Mouse (Mus musculus) gastrocnemius, postnatal 25 days (tissue): ENCODE results near the gene Gm49342. TPM values are rescaled to one million over a fixed set of nuclear protein-coding genes. Genes with fewer than 3 reads are reported as not detected.

ENCODE experiments used
- DNase-seq: peaks from one replicate; pipeline ENCODE4 v3.0.0; 2022
- total RNA-seq, 2 experiments: library from RNA; stranded (reverse); gene quantifications; 1 replicate in 1 of 2; 2 replicates in 1 of 2; pipeline ENCODE4 v1.2.3; 2021

The Gm49342 gene
- total RNA-seq, 2 experiments from 2014 or later: 1.6 to 1.9 TPM

- DNase-seq: no peak
Measured at GRCm38 (mm10) chr14:50981207-50981606, 36.9 kb downstream of the Gm49342 start.

GRCm38 (mm10) chr14:50981837-50982236 is 37.5 kb downstream of the Gm49342 start:
- no peak for DNase-seq

GRCm38 (mm10) chr14:50987668-50988067 is 43.4 kb downstream of the Gm49342 start:
- peak; percentile 20 for DNase-seq

GRCm38 (mm10) chr14:50991037-50991436 is 46.7 kb downstream of the Gm49342 start:
- no peak for DNase-seq

- DNase-seq: no peak
Measured at GRCm38 (mm10) chr14:50997088-50997487, 52.8 kb downstream of the Gm49342 start.

- DNase-seq: no peak
Measured at GRCm38 (mm10) chr14:50997999-50998666, 53.8 kb downstream of the Gm49342 start.

- no peak for DNase-seq
Measured at GRCm38 (mm10) chr14:51007152-51007801, 63.0 kb downstream of the Gm49342 start, which contains the start of gene Rnase10. Gene Rnase10, plus strand, starts transcription at chr14:51007751.

- DNase-seq: peak; percentile 69
Measured at GRCm38 (mm10) chr14:51007914-51008713, 63.8 kb downstream of the Gm49342 start.

- no peak for DNase-seq
Measured at GRCm38 (mm10) chr14:51008781-51009180, 64.5 kb downstream of the Gm49342 start.

- no peak for DNase-seq
Measured at GRCm38 (mm10) chr14:51009572-51009971, 65.3 kb downstream of the Gm49342 start.

Other genes with a start within 250 kb of the Gm49342 start
- not detected for gene Olfr748, start 237.1 kb upstream of the Gm49342 start, total RNA-seq
- gene Olfr749, start 199.4 kb upstream of the Gm49342 start, total RNA-seq: not detected
- 1 to 10 TPM; 7.4 to 8.2 TPM for gene Ttc5, start 159.0 kb upstream of the Gm49342 start, total RNA-seq
- not detected for gene Ccnb1ip1, start 136.8 kb upstream of the Gm49342 start, total RNA-seq
- 1 to 10 TPM; 7.5 to 8.5 TPM for gene Parp2, start 136.7 kb upstream of the Gm49342 start, total RNA-seq
- gene Tep1, start 74.0 kb upstream of the Gm49342 start, total RNA-seq: 10 to 100 TPM in 1 of 2 experiments, 1 to 10 TPM in 1; 8.3 to 10.2 TPM
- gene Klhl33, start 47.0 kb upstream of the Gm49342 start, total RNA-seq: 100 to 1,000 TPM in 1 of 2 experiments, 10 to 100 TPM in 1; 97.0 to 105 TPM
- 10 to 100 TPM; 40.1 to 41.8 TPM for gene Osgep, start 19.6 kb upstream of the Gm49342 start, total RNA-seq
- gene Apex1, start 19.5 kb upstream of the Gm49342 start, total RNA-seq: 10 to 100 TPM; 23.7 to 24.8 TPM
- 10 to 100 TPM; 12.9 to 14.6 TPM for gene Pip4p1, start 13.7 kb upstream of the Gm49342 start, total RNA-seq
- gene Pnp, start 13.4 kb upstream of the Gm49342 start, total RNA-seq: 1 to 10 TPM; 4.4 to 8.7 TPM
- under 1 TPM; 0.46 to 0.49 TPM for gene Pnp2, start 11.5 kb downstream of the Gm49342 start, total RNA-seq
- not detected for gene Rnase10, start 63.2 kb downstream of the Gm49342 start, total RNA-seq
- gene Rnase9, start 97.4 kb downstream of the Gm49342 start, total RNA-seq: not detected
- not detected for gene Rnase11, start 105.6 kb downstream of the Gm49342 start, total RNA-seq
- gene Rnase12, start 113.1 kb downstream of the Gm49342 start, total RNA-seq: not detected
- gene Olfr750, start 129.9 kb downstream of the Gm49342 start, total RNA-seq: not detected
- 10 to 100 TPM; 30.5 to 40.6 TPM for gene Rnase4, start 146.6 kb downstream of the Gm49342 start, total RNA-seq
- gene Ang, start 146.6 kb downstream of the Gm49342 start, total RNA-seq: 1 to 10 TPM; 1.6 to 4.2 TPM
- gene Eddm3b, start 169.9 kb downstream of the Gm49342 start, total RNA-seq: not detected
- gene Rnase6, start 179.4 kb downstream of the Gm49342 start, total RNA-seq: not detected
- gene Rnase1, start 202.3 kb downstream of the Gm49342 start, total RNA-seq: not detected
- gene Rnase2b, start 217.7 kb downstream of the Gm49342 start, total RNA-seq: not detected